Mouse (Mus musculus) B cell, adult 2 months (primary cell): ENCODE data around the gene Rpl9.

ENCODE experiments used
- DNase-seq, 2 experiments: peaks; one replicate each; pipeline ENCODE4 v3.0.0; 2022

Rpl9 gene

DNA sequence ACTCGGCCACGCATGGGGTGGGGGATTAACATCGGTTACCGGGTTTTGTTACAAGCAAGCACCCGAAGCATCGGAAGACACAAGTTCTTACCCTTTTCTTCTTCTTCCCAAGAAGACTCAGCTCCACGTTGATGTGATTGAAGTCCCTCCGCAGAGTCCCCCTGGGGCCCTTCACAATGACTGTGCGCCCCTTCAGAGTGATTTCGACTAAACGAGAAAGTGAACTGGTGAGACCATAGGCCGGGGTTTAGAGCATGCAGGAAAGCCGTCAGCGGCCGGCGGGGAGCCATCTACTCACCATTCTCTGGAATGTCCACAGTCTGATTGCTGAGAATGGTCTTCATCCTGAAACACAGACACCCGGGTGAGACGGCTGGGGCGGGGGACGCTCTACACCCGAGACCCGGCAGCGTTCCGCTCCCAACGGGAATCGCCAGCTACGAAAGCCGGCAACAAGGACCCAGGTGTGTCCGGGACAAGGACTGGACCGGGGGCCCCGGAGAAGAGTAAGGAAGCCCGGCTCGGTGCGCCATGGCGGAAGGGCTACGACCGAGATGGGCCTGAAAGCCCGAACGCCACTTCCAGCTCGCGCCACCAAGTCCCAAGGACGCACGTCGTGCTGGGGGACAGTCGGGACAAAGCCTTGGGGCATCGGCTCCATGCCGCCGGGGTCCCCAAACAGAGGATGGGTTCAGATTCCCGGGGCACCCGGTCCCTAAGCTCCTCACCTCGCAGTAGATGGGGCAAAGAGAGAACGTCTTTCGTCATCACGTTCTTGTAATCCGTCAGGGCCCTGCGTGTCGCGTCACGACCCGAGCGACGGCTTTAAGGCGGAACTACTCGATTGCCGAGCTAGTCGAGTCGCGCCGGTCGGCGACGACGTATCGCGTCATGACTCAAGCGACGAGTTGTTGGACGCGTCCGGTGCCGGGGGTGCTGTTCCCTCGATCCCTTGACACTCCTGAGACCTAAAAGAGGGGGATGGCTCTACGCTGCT, at the start of gene Rpl9, which contains the start of gene Lias:
TSS of gene Rpl9 (minus strand) at position 797 of the 997 bp plus-strand sequence.
TSS of gene Lias (plus strand) at position 850 of the 997 bp plus-strand sequence.
- DNase-seq: peak; percentile 98

DNA sequence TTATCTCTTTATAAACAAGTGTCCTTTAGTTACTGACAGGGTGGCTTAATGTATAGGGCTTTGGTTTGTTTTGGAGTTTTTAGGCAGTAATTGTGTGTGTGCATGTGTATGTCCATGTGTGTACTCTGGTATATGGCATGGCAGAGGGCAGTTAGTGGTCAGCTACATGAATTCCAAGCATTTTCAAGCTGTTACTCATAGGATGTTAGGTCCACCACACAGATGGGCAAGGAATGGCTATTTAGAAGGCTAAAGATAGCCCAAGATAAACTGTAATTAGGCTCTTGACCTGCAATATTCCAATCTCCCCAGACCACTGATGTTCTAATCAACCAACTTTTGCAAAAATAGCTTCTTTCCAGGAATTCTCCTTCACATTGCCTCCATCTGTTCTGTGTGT, 46.8 kb upstream of the Rpl9 start:
- DNase-seq: no peak

DNA sequence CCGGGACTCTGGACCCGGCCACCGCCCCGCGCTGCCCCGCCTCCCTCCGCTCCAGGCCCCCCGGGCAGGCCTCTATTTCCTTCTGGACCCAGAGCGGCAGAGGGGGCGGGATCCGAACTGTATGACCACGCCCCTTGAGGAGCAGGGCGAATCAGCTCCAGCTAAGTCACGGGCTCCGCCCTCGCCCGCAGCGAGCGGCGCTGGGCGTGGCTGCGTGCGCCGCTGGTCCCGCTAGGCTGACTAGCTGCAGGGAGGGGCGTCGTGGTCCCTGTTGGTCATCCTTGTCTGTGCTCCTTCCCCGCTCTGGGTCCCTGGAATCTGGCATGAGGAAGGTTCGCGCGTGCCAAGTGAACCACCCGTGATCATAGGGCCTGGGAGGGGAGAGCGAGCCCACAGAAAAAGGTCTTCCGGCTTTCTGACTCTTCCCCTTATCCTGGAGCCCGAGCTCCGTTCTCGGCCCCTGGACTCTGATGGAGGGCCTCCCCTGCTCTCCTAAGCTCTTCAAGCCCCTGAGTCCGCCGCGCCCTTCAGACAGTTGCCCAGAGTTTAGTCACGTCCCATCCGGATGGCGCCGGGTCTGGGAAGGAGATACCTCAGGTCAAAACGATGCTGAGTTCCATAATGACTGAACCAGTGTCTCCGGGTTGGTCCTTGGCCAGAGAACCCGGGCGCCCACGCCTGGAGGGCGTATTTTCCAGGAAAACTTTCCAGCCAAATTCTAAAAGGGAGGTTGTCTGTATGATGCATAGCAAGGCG, 44.7 kb upstream of the Rpl9 start, which contains the start of gene Ugdh:
TSS of gene Ugdh (minus strand) at position 144 of the 756 bp plus-strand sequence.
- DNase-seq: peak; percentile 95 to 96

DNA sequence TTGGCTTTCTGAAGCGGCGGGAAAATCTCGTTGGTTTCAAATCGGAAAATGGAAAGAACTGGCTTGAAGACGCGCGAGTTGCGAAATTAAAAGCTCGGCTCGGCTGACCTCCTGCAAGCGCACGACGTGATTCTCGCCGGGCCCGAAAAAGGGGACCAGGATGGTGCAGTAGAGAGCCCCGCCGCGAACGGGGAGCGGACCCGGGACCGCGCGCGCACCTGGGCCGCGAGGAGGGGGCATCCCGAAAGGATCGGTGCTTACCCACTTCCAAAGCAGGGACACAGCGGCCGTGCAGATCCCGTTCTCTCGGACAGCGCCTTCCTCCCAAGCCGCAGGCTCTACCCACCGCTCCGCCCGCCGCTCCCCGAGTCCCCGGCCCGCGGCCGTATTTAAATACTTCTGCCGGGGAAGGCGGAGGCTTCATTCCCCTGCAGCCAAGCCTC, 44.1 kb upstream of the Rpl9 start:
- DNase-seq: no peak

DNA sequence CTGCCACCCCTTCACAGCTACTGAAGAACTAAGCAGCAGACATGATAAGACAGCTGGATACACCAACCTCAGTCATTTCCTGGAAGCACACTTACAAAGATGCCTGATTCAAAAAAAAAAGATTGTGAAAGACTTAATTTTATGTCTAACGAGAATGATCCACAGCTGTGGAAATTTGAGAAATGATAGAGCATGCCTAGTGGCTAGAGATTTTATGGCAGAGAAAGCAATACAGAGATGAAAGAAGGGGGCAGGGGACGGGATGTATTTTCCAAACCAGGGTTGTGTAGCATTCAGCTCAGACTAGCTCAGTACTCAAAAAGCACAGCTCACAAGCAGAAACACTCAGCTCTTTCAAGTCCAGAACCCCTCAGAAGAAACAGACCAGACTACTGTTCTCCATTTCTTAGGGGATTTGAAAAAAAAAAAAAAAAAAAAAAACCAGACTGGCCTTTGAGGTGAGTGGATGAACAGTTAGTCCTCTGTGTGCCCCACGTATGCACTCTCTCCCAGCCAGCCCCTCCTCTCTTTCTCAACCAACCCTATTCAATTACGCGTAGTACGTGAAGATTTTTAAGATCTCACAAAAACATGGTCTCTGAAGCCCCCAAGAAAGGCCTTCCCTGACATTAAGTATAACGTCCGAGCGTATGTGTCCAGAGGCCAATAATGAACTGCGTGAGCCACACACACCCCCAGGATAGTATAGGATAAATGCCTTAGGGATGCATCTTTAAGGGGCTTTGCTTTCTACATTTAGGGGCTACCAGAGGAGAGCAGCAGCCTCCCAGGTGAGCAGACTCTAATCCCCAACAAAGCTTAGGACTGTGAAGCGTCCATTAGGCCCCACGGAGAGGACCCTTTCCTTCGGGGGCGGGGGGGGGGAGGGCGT, 43.5 kb upstream of the Rpl9 start:
- DNase-seq: peak in 1 of 2 experiments; percentile 11

DNA sequence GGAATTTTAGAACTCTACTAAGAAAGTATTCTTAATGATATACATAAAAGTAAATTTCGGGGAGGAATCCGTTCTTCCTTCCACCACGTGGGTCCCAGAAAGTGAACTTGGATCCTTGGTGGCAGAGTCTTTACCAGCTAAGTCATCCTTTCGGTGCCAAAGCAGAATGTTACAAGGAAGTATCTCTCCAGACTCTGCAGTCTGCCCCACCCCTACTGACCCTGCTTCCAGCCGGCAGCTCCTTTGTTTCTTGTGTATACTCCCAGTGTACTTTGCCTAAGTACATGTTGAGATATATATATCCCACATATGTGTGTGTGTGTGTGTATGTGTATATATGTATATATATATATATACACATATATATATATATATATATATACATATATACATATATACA, 38.2 kb upstream of the Rpl9 start:
- no peak for DNase-seq

DNA sequence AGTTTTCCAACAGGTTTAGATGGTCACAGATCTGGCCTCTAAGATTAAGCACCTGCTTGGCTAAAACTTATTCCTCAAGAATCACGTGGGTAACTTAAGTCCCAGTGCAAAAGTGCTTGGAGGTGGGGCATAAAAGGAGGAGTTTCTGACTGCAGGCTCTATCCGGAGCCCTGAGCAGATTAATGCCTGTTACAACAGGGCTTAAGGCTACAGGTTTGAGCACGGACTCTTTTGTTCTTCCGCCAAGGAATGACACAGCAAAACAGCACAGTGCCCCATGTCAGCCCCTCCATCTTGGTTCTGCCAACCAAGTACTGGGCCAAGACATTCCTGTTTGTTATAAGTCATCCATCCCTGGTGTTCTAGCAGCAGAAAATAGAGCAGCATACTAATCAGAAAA, 37.1 kb upstream of the Rpl9 start:
- DNase-seq: no peak

DNA sequence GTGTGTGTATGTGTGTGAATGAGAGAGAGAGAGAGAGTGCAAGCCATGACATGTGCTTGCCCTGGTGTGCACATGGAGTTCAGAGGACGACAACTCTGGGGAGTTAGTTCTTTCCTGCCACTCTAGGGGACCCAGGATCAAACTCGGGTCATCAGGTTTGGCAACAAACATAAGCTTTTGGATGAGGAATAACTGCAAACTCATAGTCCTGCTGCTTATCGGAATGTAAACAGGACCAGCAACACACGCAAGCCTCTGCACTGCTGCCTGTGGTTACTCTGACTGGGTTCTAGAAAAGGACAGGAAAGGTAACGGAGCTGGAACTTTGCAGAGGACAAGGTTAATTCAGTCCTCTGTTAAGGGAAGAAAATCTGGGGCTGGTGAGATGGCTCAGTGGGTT, 34.0 kb upstream of the Rpl9 start:
- DNase-seq: no peak

DNA sequence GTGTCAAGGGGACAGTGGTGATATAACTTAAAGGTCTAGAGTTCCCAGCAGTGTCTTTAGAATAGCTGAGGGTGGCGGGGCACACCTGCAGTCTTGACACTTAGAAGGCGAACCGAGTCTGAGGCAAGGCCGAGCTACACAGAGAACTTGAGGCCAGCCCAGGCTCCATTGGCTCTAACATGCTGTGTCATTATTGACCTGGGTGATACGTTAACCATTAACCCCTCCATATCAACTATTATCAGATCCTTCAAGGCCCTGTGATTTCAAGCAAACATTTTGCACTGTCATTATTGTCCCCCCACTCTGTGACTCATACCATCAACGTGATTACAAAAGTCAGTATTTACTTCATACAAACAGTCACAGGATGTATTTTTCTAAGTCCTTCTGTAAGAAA, 33.0 kb upstream of the Rpl9 start:
- DNase-seq: no peak

DNA sequence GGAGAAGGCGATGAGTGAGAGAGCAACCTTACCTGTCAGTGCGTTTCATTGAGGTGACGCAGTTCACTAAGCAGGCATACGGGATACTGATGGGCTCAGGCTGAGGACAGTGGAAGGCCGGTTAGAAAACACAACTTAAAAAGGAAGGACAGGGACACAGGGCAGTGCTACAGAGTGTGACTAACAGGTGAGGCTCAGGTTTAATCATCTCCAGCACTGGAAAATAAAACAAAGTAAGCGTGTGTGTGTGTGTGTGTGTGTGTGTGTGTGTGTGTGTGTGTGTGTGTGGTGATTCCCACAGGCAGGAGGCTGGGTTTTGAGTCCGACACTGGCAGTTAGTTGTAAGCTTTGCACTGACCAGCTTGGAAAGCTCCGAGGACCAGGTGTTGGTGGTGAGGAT, 31.6 kb upstream of the Rpl9 start:
- DNase-seq: no peak

DNA sequence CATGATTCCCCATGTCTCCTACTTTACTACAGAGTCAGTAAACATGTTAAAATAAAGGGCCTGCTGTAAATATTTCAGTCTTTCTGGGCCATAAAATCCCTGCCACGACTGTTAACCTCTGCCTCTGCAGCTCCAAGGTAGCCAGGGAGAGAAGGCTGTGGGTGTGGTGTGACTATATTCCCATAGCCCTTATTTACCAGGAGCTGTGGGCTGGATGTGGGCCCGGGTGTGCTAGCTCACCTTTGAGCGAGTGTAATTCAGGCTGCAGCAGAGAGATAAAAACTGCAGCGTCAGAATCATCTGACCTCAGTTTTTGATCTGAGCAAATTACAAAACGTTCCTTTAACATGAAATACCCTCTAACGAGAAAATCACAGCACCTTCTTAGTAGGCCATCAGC, 29.6 kb upstream of the Rpl9 start:
- DNase-seq: no peak

DNA sequence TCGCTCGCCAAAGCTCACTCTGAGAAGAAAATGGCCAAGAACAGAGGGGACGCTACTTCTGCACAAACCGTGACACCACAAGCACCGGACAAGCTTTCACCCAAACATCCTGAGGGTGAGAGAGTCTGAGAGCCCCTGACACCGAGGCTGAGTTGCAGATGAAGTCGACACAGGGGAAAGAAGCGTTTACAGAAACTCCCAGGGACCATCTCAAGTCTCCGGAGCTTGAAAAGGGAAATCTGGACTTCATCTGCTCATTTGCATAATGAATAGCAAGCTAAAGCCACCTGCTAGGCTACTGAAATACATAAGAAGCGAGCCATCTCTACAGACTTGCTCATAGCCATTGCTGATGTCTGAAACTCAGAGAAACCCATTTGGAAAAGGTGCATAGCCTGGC, 27.9 kb upstream of the Rpl9 start:
- DNase-seq: no peak

DNA sequence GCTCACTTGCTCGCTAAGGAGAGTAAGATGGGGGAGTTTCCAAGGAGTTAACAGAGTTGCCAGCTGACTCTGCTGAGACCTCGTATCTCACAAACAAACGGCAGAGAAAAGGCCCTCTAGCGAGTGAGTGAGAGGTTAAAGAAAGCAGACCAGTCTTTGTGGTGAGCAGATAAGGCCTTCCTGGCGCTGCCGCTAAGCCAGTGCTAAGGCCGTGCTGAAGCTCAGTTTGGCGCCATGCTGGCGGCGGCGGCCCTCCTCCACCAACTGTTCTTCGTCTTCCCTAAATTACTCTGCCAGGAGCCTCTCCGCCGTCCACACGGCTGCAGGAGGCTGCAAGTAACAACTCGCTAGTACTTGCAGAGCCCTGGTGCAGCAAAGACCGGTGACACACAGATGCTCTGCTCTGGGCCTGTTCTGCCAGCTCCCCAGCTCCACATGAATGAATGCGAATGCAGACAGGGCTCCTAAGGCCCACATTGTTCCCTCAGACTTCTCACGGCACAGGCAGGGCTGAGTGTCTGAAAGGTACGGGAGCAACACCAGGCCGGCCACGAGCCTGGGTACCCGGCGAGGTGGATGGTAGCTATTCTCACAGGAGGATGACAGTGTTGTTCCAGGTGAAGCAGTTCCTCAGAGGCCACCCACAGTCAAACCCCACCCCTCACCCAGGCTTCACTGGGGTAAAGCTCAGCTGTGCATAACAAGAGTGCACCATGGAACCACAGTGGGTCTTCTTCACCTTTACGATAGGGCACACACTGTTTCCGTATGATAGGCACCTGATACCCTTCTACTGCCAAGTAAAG, 24.6 kb upstream of the Rpl9 start:
- no peak for DNase-seq

DNA sequence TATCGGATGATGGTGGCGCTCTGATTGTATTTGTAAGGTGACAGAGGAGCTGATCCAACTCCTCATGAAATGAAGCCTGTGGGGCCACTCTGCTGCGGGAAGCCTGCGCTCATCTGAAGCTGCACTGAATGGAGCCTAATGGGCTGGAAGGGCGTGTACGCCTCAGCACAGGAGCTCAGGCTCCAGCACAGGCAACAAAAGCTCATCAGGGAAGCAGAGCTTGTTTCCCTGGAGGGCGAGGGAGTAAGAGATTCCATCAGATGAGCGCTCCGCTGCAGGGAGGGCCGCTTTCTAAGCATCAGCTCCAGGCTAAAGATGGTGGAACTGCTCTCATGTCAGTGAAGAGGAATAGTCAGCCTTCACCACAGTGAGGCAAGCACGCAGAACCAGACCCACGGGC, 16.7 kb upstream of the Rpl9 start:
- DNase-seq: no peak

DNA sequence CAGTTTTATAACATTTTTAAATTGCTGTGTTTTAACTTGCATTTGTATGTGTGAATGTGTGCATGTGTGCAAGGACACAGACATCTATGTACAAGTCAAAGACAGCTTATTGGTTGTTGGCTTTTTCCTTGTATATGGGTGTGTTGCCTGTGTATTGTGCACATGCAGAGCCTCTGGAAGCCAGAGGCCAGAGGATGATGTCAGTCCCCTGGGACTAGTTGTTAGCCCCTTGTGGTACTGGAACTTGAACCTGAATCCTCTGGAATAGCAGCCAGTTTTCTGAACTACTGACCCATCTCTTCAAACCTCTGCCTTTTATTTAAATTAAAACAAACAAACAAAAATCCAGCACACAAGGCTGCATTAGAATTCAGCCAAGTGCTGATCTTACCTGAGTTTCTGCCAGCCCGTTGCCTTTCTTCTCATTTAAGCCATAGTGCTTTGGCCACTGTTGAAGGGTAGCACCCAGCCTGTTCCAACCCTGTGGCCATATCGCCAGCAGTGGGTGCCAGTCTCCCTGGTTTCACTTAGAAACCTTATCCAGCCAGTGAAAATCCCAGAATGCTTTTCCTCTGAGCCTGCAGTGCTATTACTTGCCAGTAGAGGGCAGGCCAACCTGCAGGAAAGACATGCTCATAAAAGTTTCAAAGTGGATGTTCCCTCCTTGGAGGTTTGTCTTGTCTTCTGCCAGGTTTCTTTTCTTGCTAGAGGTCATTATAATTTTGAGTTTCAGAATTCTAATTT, 10.2 kb upstream of the Rpl9 start:
- peak; percentile 85 to 86 for DNase-seq

DNA sequence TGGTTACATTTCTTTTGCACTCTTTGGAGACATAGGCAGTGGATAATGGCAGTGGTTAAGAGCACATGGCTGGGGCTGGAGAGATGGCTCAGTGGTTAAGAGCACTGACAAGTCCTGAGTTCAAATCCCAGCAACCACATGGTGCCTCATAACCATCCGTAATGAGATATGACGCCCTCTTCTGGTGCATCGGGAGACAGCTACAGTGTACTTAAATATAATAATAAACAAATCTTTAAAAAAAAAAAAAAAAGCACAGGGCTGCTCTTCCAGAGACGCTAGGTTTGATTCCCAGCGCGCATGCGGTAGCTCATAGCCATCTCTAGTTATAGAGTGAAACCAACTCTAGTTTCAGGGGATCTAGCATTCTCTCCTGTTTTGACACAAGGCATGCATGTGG, 3.2 kb upstream of the Rpl9 start:
- peak; percentile 7 to 9 for DNase-seq

DNA sequence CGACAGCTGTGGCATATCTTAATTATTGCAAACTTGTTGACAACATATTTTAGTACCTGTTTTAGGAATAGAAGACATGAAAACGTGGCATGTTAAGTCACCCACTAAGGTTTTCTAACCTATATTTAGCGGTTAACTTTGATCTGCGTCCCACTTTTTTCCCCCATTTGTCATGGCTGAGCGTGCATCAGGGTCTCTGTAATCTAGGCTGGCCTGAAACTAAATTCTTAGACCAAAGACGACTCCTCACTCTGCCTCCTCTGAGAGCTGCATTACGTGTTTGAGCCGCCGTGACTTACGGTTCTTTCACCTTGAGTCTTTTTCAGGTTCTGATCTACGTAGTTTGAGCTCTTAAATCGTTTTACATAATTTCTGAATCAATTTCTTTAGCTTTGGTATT, 509 bp upstream of the Rpl9 start:
- no peak for DNase-seq

DNA sequence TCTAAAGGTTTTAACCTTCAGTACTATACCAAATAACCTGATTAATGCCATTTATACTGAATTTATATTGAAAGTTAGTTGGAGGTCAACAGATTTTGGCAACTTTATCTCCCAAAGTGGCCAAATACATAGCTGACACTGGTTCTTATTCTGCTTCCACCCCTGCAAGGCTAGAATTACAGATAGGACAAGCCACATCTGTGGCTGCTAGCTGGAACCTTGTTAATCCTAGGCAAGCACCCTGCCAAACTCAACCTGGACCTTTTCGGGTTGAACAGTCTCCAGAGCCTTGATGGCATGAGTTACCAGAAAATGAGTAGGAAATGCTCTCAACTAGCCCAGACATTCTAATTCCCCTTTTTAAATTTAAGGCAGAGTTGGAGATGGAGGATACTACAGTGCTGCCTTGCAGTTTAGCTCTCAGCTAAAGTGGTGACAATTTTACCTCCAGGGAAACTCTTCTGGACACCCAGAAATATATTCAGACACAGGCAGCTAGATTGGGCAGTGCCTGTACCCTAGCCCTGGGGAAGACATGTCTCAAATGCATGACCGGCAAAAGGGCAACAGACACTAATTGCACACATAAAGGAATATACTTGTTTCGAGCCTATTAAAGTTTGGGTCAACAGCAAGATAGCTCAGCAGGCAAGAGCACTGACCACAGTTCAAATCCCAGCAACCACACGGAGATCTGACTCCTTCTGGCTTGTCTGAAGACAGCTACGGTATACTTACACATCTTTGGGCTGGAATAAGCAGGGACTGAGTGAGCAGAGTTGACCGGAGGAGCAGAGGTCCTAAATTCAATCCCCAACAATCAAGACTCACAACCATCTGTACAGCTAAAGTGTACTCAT, 4.0 kb downstream of the Rpl9 start:
- no peak for DNase-seq

DNA sequence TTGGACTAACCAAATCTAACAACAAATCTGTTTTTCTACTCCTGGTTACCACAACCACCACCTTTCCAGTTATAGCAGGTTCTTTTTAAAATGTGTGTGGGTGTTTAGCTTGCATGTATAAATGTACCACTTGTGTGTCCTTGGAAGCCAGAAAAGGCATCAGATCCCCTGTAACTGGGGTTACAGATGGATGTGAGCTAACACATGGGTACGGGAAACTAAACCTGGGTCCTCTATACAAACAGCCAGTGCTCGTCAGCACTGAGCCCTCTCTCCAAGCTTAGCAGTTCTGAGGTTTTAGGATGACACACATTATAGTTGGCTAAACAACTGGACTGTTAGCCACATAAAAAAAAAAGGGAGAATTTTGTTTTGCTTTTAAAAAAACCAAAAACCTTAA, 5.5 kb downstream of the Rpl9 start:
- DNase-seq: no peak

DNA sequence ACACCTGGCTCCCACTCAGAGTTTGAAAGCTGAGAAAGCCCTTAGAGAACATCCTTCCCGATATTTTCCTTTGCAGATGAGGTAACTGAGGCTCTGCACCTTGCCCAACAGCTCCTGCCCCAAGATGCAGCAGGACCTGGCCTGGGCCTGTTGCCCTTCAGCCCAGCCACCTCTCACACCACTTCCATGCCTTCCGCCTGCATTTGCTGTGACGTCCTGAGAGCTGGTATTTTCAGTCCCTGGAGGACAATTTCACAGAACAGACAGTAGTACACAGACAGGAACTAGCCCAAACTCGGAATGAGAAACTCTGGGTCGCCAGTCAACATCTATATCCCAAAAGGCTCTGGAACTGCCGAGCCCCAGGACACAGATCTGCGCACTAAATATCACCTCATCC, 16.5 kb downstream of the Rpl9 start:
- no peak for DNase-seq
